Mouse (Mus musculus): ENCODE data around the gene R3hdml. TPM values are rescaled to one million over a fixed set of nuclear protein-coding genes. Genes with fewer than 3 reads are reported as not detected.
"Not testable (repeated sequence)": the region's sequence is repeated elsewhere in the genome, so short reads cannot be mapped to it uniquely, and the experiment has no call there.

R3hdml gene
- total RNA-seq (2021) = 1 to 10 TPM in 1 of 2 experiments, not detected in 1; 4.6 TPM
- long read RNA-seq, experiment 1 = 0 reads
- long read RNA-seq, experiment 2, partial matches to known transcripts = 0 of 3 reads
- long read RNA-seq, experiment 2, other reads (novel, unspliced or antisense) = 1 of 3 reads

- no peak for DNase-seq (ENCODE audit: low spot score in 2 of 2)
Observed at GRCm38 (mm10) chr2:163492018-163492417, at the start of gene R3hdml. Gene R3hdml, plus strand, starts transcription at chr2:163492318.

- DNase-seq (ENCODE audit: low spot score in 2 of 2) = no peak
Observed at GRCm38 (mm10) chr2:163443543-163443942, 48.6 kb upstream of the R3hdml start.

- no peak for DNase-seq (ENCODE audit: low spot score in 2 of 2)
Observed at GRCm38 (mm10) chr2:163444017-163444416, 48.1 kb upstream of the R3hdml start.

GRCm38 (mm10) chr2:163447375-163447774 is 44.7 kb upstream of the R3hdml start:
- DNase-seq (ENCODE audit: low spot score in 2 of 2) = no peak

GRCm38 (mm10) chr2:163449276-163449675 is 42.8 kb upstream of the R3hdml start:
- no peak for DNase-seq (ENCODE audit: low spot score in 2 of 2)

GRCm38 (mm10) chr2:163450668-163451295 is 41.3 kb upstream of the R3hdml start:
- DNase-seq (ENCODE audit: low spot score in 2 of 2) = no peak

- DNase-seq (ENCODE audit: low spot score in 2 of 2) = no peak
Observed at GRCm38 (mm10) chr2:163452738-163453137, 39.4 kb upstream of the R3hdml start.

GRCm38 (mm10) chr2:163453378-163453777 is 38.7 kb upstream of the R3hdml start:
- no peak for DNase-seq (ENCODE audit: low spot score in 2 of 2)

- DNase-seq (ENCODE audit: low spot score in 2 of 2) = no peak
Observed at GRCm38 (mm10) chr2:163458539-163459265, 33.4 kb upstream of the R3hdml start.

GRCm38 (mm10) chr2:163459380-163459779 is 32.7 kb upstream of the R3hdml start:
- DNase-seq (ENCODE audit: low spot score in 2 of 2) = no peak

GRCm38 (mm10) chr2:163460622-163461021 is 31.5 kb upstream of the R3hdml start:
- no peak for DNase-seq (ENCODE audit: low spot score in 2 of 2)

GRCm38 (mm10) chr2:163461307-163461706 is 30.8 kb upstream of the R3hdml start:
- not testable (repeated sequence) for DNase-seq (ENCODE audit: low spot score in 2 of 2)

- no peak for DNase-seq (ENCODE audit: low spot score in 2 of 2)
Observed at GRCm38 (mm10) chr2:163462386-163462785, 29.7 kb upstream of the R3hdml start.

- no peak for DNase-seq (ENCODE audit: low spot score in 2 of 2)
Observed at GRCm38 (mm10) chr2:163462801-163463200, 29.3 kb upstream of the R3hdml start.

GRCm38 (mm10) chr2:163463251-163463769 is 28.8 kb upstream of the R3hdml start:
- no peak for DNase-seq (ENCODE audit: low spot score in 2 of 2)

- DNase-seq (ENCODE audit: low spot score in 2 of 2) = no peak
Observed at GRCm38 (mm10) chr2:163463998-163464397, 28.1 kb upstream of the R3hdml start.

GRCm38 (mm10) chr2:163464562-163464961 is 27.6 kb upstream of the R3hdml start:
- no peak for DNase-seq (ENCODE audit: low spot score in 2 of 2)

- no peak for DNase-seq (ENCODE audit: low spot score in 2 of 2)
Observed at GRCm38 (mm10) chr2:163466771-163467170, 25.3 kb upstream of the R3hdml start.

GRCm38 (mm10) chr2:163467585-163467984 is 24.5 kb upstream of the R3hdml start:
- DNase-seq (ENCODE audit: low spot score in 2 of 2) = no peak

GRCm38 (mm10) chr2:163468866-163469265 is 23.3 kb upstream of the R3hdml start:
- DNase-seq (ENCODE audit: low spot score in 2 of 2) = no peak

GRCm38 (mm10) chr2:163469711-163470110 is 22.4 kb upstream of the R3hdml start:
- no peak for DNase-seq (ENCODE audit: low spot score in 2 of 2)

GRCm38 (mm10) chr2:163471136-163471535 is 21.0 kb upstream of the R3hdml start:
- no peak for DNase-seq (ENCODE audit: low spot score in 2 of 2)
